In genomic region chr13:41573126-41573846, GRCm38 (mm10) we compare ENCODE assay signal across 17 mouse cellular contexts. TPM values are rescaled to one million over a fixed set of nuclear protein-coding genes. Genes with fewer than 3 reads are reported as not detected.
DNase-seq lines count a peak whose midpoint lies in the region; ATAC-seq and TF ChIP-seq lines count a peak whose summit lies in the region.
"Had no signal": no experiment of that assay in that cellular context is flagged by ENCODE, and none has a peak within 500 bp of the region (broad histone marks: within the 10 kb centered on the region; RNA-seq: fewer than 3 reads in every experiment).

No protein-coding gene starts in this region.

- no peak overlapping the region for H3K27ac ChIP-seq in cerebellum, adult 2 months (ENCODE audit: insufficient read depth, low read length)
- no peak overlapping the region for H3K27ac ChIP-seq in midbrain, postnatal 0 days (ENCODE audit: low read depth, low read length)
- H3K27ac ChIP-seq in midbrain, embryonic 16.5 days (ENCODE audit: low read length): no peak overlapping the region
- H3K27ac ChIP-seq in forebrain, embryonic 12.5 days: no peak overlapping the region
- H3K27ac ChIP-seq: hindbrain, embryonic 12.5 days; limb, embryonic 12.5 days had no signal

- H3K4me1 ChIP-seq in cerebellum, adult 2 months (ENCODE audit: control insufficient read depth, insufficient read depth, low read length): no peaks in the 10 kb centered on the region
- H3K4me1 ChIP-seq in midbrain, postnatal 0 days (ENCODE audit: insufficient read depth, low read length): no peaks in the 10 kb centered on the region
- peaks cover 3% of the 10 kb centered on the region for H3K4me1 ChIP-seq in midbrain, embryonic 16.5 days (ENCODE audit: control insufficient read depth, insufficient read depth, low read length)
- H3K4me1 ChIP-seq in forebrain, embryonic 12.5 days: peaks cover 7% of the 10 kb centered on the region

- no peaks in the 10 kb centered on the region for H3K36me3 ChIP-seq in midbrain, postnatal 0 days (ENCODE audit: insufficient read depth, low read length)
- no peaks in the 10 kb centered on the region for H3K36me3 ChIP-seq in midbrain, embryonic 16.5 days (ENCODE audit: control insufficient read depth, insufficient read depth, low read length)
- no peaks in the 10 kb centered on the region for H3K36me3 ChIP-seq in forebrain, embryonic 12.5 days (replicated peaks)
- H3K36me3 ChIP-seq: hindbrain, embryonic 12.5 days; limb, embryonic 12.5 days had no signal

- no peak overlapping the region for H3K4me2 ChIP-seq in midbrain, postnatal 0 days (ENCODE audit: low read depth, low read length, poor library complexity, severe bottlenecking)
- no peak overlapping the region for H3K4me2 ChIP-seq in midbrain, embryonic 16.5 days (ENCODE audit: low read length)
- no peak overlapping the region for H3K4me2 ChIP-seq in forebrain, embryonic 12.5 days
- H3K4me2 ChIP-seq: hindbrain, embryonic 12.5 days; limb, embryonic 12.5 days had no signal

- H3K4me3 ChIP-seq in cerebellum, adult 2 months (replicated peaks; ENCODE audit: insufficient read depth, low read depth, low read length): no peak overlapping the region
- H3K4me3 ChIP-seq in midbrain, postnatal 0 days (ENCODE audit: low read depth, low read length): no peak overlapping the region
- no peak overlapping the region for H3K4me3 ChIP-seq in midbrain, embryonic 16.5 days (ENCODE audit: low read depth, low read length)
- H3K4me3 ChIP-seq in forebrain, embryonic 12.5 days (replicated peaks): no peak overlapping the region
- H3K4me3 ChIP-seq: hindbrain, embryonic 12.5 days; limb, embryonic 12.5 days; myocyte had no signal

- ATAC-seq in midbrain, postnatal 0 days (ENCODE audit: low FRiP score): no peak
- no peak for ATAC-seq in midbrain, embryonic 16.5 days
- ATAC-seq in forebrain, embryonic 12.5 days (ENCODE audit: low FRiP score): no peak
- ATAC-seq: activated CD4-positive, CD25-positive, alpha-beta regulatory T cell, adult 4 months had no signal

- H3K9ac ChIP-seq in midbrain, postnatal 0 days (replicated peaks; ENCODE audit: low read length, poor library complexity, severe bottlenecking): no peak overlapping the region
- no peak overlapping the region for H3K9ac ChIP-seq in midbrain, embryonic 16.5 days (ENCODE audit: low read depth, low read length)
- no peak overlapping the region for H3K9ac ChIP-seq in forebrain, embryonic 12.5 days
- H3K9ac ChIP-seq: hindbrain, embryonic 12.5 days; limb, embryonic 12.5 days had no signal

- H3K9me3 ChIP-seq in midbrain, postnatal 0 days (ENCODE audit: low read length): peaks cover 4% of the 10 kb centered on the region; the same call in 1 of the 2 replicates
- no peaks in the 10 kb centered on the region; the same call in 1 of the 2 replicates for H3K9me3 ChIP-seq in midbrain, embryonic 16.5 days (replicated peaks; ENCODE audit: control insufficient read depth, low read length, poor library complexity, severe bottlenecking)
- no peaks in the 10 kb centered on the region for H3K9me3 ChIP-seq in forebrain, embryonic 12.5 days
- H3K9me3 ChIP-seq: hindbrain, embryonic 12.5 days had no signal

- DNase-seq in cerebellum, postnatal 10 days: peak; percentile 3 to 11
- DNase-seq in cerebellum, adult 2 months: no peak
- no peak for DNase-seq in midbrain, postnatal 0 days (ENCODE audit: low spot score)
- peak; percentile 14 for DNase-seq in adrenal gland, postnatal 10 days
- peak; percentile 12 for DNase-seq in retina, postnatal 1 day
- DNase-seq in left cerebral cortex, adult 8-10 months (ENCODE audit: low spot score in 2 of 2): no peak
- DNase-seq: cerebellum, postnatal 25 days; kidney, adult 2 months; kidney, postnatal 4 days; layer of hippocampus, postnatal 36 days; right cerebral cortex, postnatal 25 days had no signal

- H3K27me3 ChIP-seq in cerebellum, adult 2 months (ENCODE audit: control insufficient read depth, insufficient read depth, low read length): no peaks in the 10 kb centered on the region; the same call in 1 of the 2 replicates
- H3K27me3 ChIP-seq in midbrain, postnatal 0 days (ENCODE audit: insufficient read depth, low read length): no peaks in the 10 kb centered on the region
- H3K27me3 ChIP-seq in midbrain, embryonic 16.5 days (ENCODE audit: control insufficient read depth, insufficient read depth, low read depth, low read length): no peaks in the 10 kb centered on the region
- peaks cover 10% of the 10 kb centered on the region; the same call in 1 of the 2 replicates for H3K27me3 ChIP-seq in forebrain, embryonic 12.5 days
- H3K27me3 ChIP-seq: hindbrain, embryonic 12.5 days; limb, embryonic 12.5 days had no signal

- no peak for TF ChIP-seq CTCF in cerebellum, adult 2 months (IDR thresholded peaks at IDR 0.05; ENCODE audit: borderline replicate concordance, insufficient read depth, low read depth, low read length)
- peak; percentile 30 for TF ChIP-seq CTCF in midbrain, postnatal 0 days (IDR thresholded peaks at IDR 0.05)

- TF ChIP-seq POLR2A in cerebellum, adult 2 months (IDR thresholded peaks at IDR 0.05; ENCODE audit: borderline replicate concordance, insufficient read depth, low read length): no peak

- 24% methylated on average over 4 of the region's 4 CpGs for WGBS in cerebellum, adult 2 months
- 49% methylated on average over 4 of the region's 4 CpGs for WGBS in midbrain, postnatal 0 days
- 44% methylated on average over 4 of the region's 4 CpGs for WGBS in midbrain, embryonic 16.5 days
- 48% methylated on average over 4 of the region's 4 CpGs for WGBS in forebrain, embryonic 12.5 days

RNA-seq across cellular contexts. Expression of gene Tmem170b, which starts 32.4 kb away (rescaled TPM):
- 19.9 and 21.6 TPM in 2 replicates for polyA plus RNA-seq in cerebellum, adult 2 months (2012; rRNA removed)
- total RNA-seq in midbrain, postnatal 0 days (2014; rRNA removed): 33.2 and 39.3 TPM in 2 replicates
- 37.4 and 39.3 TPM in 2 replicates for polyA plus RNA-seq in midbrain, postnatal 0 days (2015; fragmentation: Nextera tagmentation; extraction: Ambion mirVana)
- 52.2 and 56.4 TPM in 2 replicates for polyA plus RNA-seq in midbrain, embryonic 16.5 days (2015; fragmentation: Nextera tagmentation; extraction: Ambion mirVana)
- total RNA-seq in adrenal gland, postnatal 10 days (2021): 10 to 100 TPM; 23.6 TPM
- 25.1 and 26.9 TPM in 2 replicates for polyA plus RNA-seq in forebrain, embryonic 12.5 days (2016; fragmentation: Nextera tagmentation; extraction: Ambion mirVana)
- total RNA-seq in left cerebral cortex, adult 8-10 months (2022): 10 to 100 TPM; 78.7 to 83.4 (median 80.8) TPM

Comparison
In these comparisons a context has a peak if more than half of its experiments do, and no peak if none do; other contexts are left out.
1. DNase-seq: peak in cerebellum, postnatal 10 days (2 of 2), adrenal gland, postnatal 10 days (single experiment) and retina, postnatal 1 day (single experiment); none in cerebellum, adult 2 months (0 of 2), midbrain, postnatal 0 days (single experiment) and left cerebral cortex, adult 8-10 months (0 of 2).